Mouse (Mus musculus) kidney, postnatal 0 days (tissue): ENCODE measurements around the gene Ikzf3. TPM values are rescaled to one million over a fixed set of nuclear protein-coding genes. Genes with fewer than 3 reads are reported as not detected.

Experiments
- ATAC-seq: fragments of 200-750 bp; cut with Nextera tagmentation; replicated peaks from 2 replicates; pipeline ENCODE4 v1.8.0; 2017; ENCODE audit warnings: low read depth, moderate number of reproducible peaks, moderate TSS enrichment, moderate library complexity; ENCODE audit not compliant: low FRiP score
- DNase-seq: peaks from one replicate; pipeline ENCODE4 v3.0.0-alpha.2; 2016; ENCODE audit warnings: low spot score
- H3K27ac ChIP-seq: fragments of 300-500 bp; sonication (generic); 2 replicates; pipeline ENCODE4 v1.5.1; 2014; ENCODE audit warnings: mild to moderate bottlenecking
- H3K27me3 ChIP-seq: fragments of 300-500 bp; sonication (generic); 2 replicates; pipeline ENCODE4 v1.6.1; 2014; ENCODE audit warnings: low read length, mixed read lengths; ENCODE audit not compliant: insufficient read depth
- H3K36me3 ChIP-seq: fragments of 300-500 bp; sonication (generic); 2 replicates; pipeline ENCODE4 v1.6.1; 2014; ENCODE audit warnings: low read length, mixed read lengths; ENCODE audit not compliant: insufficient read depth
- H3K4me1 ChIP-seq: fragments of 300-500 bp; sonication (generic); replicated peaks from 2 replicates; pipeline ENCODE4 v1.6.1; 2014; ENCODE audit warnings: antibody characterized with exemption, low read length, mixed read lengths; ENCODE audit not compliant: insufficient read depth
- H3K4me2 ChIP-seq: fragments of 300-500 bp; sonication (generic); 2 replicates; pipeline ENCODE4 v1.6.1; 2014; ENCODE audit warnings: mild to moderate bottlenecking, low read length, moderate library complexity, mixed read lengths
- H3K4me3 ChIP-seq: fragments of 300-500 bp; sonication (generic); replicated peaks from 2 replicates; pipeline ENCODE4 v1.5.1; 2014; ENCODE audit warnings: low read depth, low read length
- H3K9ac ChIP-seq: fragments of 300-500 bp; sonication (generic); 2 replicates; pipeline ENCODE4 v1.6.1; 2014; ENCODE audit warnings: low read depth, low read length
- H3K9me3 ChIP-seq: fragments of 300-500 bp; sonication (generic); replicated peaks from 2 replicates; pipeline ENCODE4 v1.6.1; 2016; ENCODE audit warnings: low read length, inconsistent platforms, mixed read lengths
- CTCF ChIP-seq: IDR thresholded peaks from 2 replicates; pipeline ENCODE4 v1.5.1; 2016; ENCODE audit warnings: antibody characterized with exemption, low read depth, mild to moderate bottlenecking, moderate library complexity
- WGBS: fragments of 180-500 bp; shearing (Covaris S2); extraction: QIAGEN DNeasy Blood & Tissue Kit; methylation state at CpG from one replicate; pipeline ENCODE4 v1.1.7; 2014; 5-methylcytosine and 5-hydroxymethylcytosine counted together
- polyA plus RNA-seq: library from polyadenylated mRNA; unstranded; fragments of >200 nt; fragmentation: Nextera tagmentation; extraction: Ambion mirVana; gene quantifications from 2 replicates; pipeline ENCODE4 v1.2.1, GENCODE M21; 2015

Ikzf3 gene
- polyA plus RNA-seq, 1 experiment from 2014 or later, result 0.29 TPM

DNA sequence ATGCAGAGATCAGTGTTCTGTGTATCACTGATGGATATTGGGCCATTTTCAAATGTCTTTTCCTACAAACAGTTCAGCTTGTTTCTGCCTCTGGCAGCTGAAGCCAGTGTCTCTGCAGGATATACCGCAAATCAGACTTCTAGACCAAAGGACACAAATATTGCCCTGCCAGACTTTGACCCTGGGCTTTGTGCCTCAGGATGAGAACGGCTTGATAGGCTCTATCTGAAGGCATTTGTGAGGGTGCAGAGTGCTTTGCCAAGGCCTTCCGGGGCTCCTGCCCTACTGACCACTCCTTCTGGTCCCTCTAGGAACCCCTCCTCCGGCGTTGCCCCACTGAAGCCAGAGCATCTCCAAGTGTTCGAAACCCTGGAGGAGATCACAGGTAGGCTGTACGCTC lies 119.2 kb downstream of the Ikzf3 start:
- Histone ChIP-seq H3K27ac (no peak overlapping the region), H3K27me3 (no peaks in the 10 kb centered on the region), H3K4me3 (no peak overlapping the region), H3K4me2 (no peak overlapping the region), H3K4me1 (no peaks in the 10 kb centered on the region), H3K9me3 (no peaks in the 10 kb centered on the region), H3K36me3 (peaks cover 73% of the 10 kb centered on the region), H3K9ac (no peak overlapping the region)
- no peak for ATAC-seq
- no peak for TF ChIP-seq CTCF
- DNase-seq, result no peak
- WGBS, result 90% methylated on average over 7 of the region's 7 CpGs

DNA sequence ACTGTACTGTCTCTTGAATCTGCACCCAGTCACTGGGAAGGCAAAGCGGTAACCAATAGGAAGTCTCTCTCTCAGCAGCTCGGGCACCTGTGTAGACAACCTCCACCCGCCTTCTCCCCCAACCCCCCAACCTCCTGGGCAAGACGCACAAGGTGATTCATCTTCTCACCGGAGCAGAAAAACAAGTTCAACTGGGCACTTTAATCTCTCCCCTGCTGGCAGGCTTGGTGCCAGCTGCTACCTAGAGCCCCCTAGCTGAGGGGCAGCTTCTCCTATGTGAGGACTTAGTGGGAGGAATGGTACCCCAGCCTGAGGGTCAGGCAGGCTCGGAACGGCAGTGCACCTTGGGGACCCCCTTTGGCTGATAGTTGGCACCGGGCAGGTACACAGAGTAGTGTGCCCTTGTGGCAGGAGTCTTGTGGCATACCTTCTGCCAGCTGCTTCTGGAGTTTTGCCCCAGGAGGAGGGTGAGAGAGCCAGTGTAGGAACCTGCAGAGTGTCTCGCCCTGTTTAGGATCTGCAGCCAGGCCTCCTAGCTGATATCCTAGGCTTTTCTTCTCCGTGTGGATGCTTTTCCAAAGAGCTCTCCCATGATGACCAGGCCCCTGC lies 126.8 kb downstream of the Ikzf3 start:
- H3K4me2 ChIP-seq, result no peak overlapping the region
- H3K4me1 ChIP-seq, result peaks cover 15% of the 10 kb centered on the region
- no peaks in the 10 kb centered on the region for H3K27me3 ChIP-seq
- H3K9ac ChIP-seq, result 0 out of 2 replicates have a peak overlapping the region, but pooled peaks have one; percentile 35
- DNase-seq (no peak), ATAC-seq (no peak; the same call in 1 of the 2 replicates)
- no peak overlapping the region for H3K4me3 ChIP-seq
- peak overlapping the region; percentile 62; the same call in 1 of the 2 replicates for H3K27ac ChIP-seq
- no peaks in the 10 kb centered on the region for H3K9me3 ChIP-seq
- 73% methylated on average over 10 of the region's 10 CpGs for WGBS
- TF ChIP-seq CTCF, result peak; percentile 48
- H3K36me3 ChIP-seq, result peaks cover 20% of the 10 kb centered on the region

- peaks cover 22% of the 10 kb centered on the region for H3K4me1 ChIP-seq
- no peaks in the 10 kb centered on the region for H3K27me3 ChIP-seq
- DNase-seq, result no peak
- ATAC-seq, result no peak
- H3K4me3 ChIP-seq, result no peak overlapping the region
- 65% methylated on average over 6 of the region's 6 CpGs for WGBS
- no peak for TF ChIP-seq CTCF
- no peaks in the 10 kb centered on the region for H3K9me3 ChIP-seq
- no peak overlapping the region for H3K4me2 ChIP-seq
- peaks cover 16% of the 10 kb centered on the region for H3K36me3 ChIP-seq
- no peak overlapping the region for H3K9ac ChIP-seq
- H3K27ac ChIP-seq, result peak overlapping the region; percentile 36; the same call in 1 of the 2 replicates
Measured at GRCm38 (mm10) chr11:98418273-98418672, 127.6 kb downstream of the Ikzf3 start.

GRCm38 (mm10) chr11:98417074-98417473 lies 128.8 kb downstream of the Ikzf3 start:
- TF ChIP-seq CTCF, result no peak
- H3K9me3 ChIP-seq, result no peaks in the 10 kb centered on the region
- DNase-seq, result no peak
- H3K4me1 ChIP-seq, result peaks cover 22% of the 10 kb centered on the region
- H3K9ac ChIP-seq, result no peak overlapping the region
- H3K27ac ChIP-seq, result no peak overlapping the region
- H3K4me2 ChIP-seq, result no peak overlapping the region
- 81% methylated on average over 1 of the region's 1 CpGs for WGBS
- H3K4me3 ChIP-seq, result no peak overlapping the region
- no peak for ATAC-seq
- no peaks in the 10 kb centered on the region for H3K27me3 ChIP-seq
- peaks cover 5% of the 10 kb centered on the region; the same call in 1 of the 2 replicates for H3K36me3 ChIP-seq

Other genes with a start within 250 kb of the Ikzf3 start
- gene Neurod2, start 216.4 kb downstream of the Ikzf3 start, polyA plus RNA-seq, result not detected in 2 replicates
- gene Ppp1r1b, start 197.6 kb downstream of the Ikzf3 start, polyA plus RNA-seq, result 12.1 and 12.3 TPM in 2 replicates
- 42.4 and 42.8 TPM in 2 replicates for gene Stard3, start 187.7 kb downstream of the Ikzf3 start, polyA plus RNA-seq
- 1.8 and 2.1 TPM in 2 replicates for gene Tcap, start 162.2 kb downstream of the Ikzf3 start, polyA plus RNA-seq
- 3.5 and 3.7 TPM in 2 replicates for gene Pnmt, start 159.6 kb downstream of the Ikzf3 start, polyA plus RNA-seq
- 16.1 and 17.4 TPM in 2 replicates for gene Pgap3, start 145.5 kb downstream of the Ikzf3 start, polyA plus RNA-seq
- gene Erbb2, start 133.6 kb downstream of the Ikzf3 start, polyA plus RNA-seq, result 36.1 and 41.1 TPM in 2 replicates
- gene Mien1, start 107.0 kb downstream of the Ikzf3 start, polyA plus RNA-seq, result 155 and 158 TPM in 2 replicates
- 66.9 and 73.2 TPM in 2 replicates for gene Grb7, start 99.6 kb downstream of the Ikzf3 start, polyA plus RNA-seq
- 0.43 and 0.64 TPM in 2 replicates for gene Zpbp2, start 5.1 kb upstream of the Ikzf3 start, polyA plus RNA-seq
- 50.1 and 51.3 TPM in 2 replicates for gene Ormdl3, start 41.3 kb upstream of the Ikzf3 start, polyA plus RNA-seq
- not detected in 2 replicates for gene Lrrc3c, start 52.3 kb upstream of the Ikzf3 start, polyA plus RNA-seq
- 0.92 and 1.2 TPM in 2 replicates for gene Gm12355, start 79.6 kb upstream of the Ikzf3 start, polyA plus RNA-seq
- gene Gsdma3, start 80.3 kb upstream of the Ikzf3 start, polyA plus RNA-seq, result not detected in 2 replicates
- not detected in 2 replicates for gene Gsdma2, start 100.7 kb upstream of the Ikzf3 start, polyA plus RNA-seq
- gene Gsdma, start 118.3 kb upstream of the Ikzf3 start, polyA plus RNA-seq, result 0.21 TPM in 1 of 2 replicates, not detected in the other
- 234 and 259 TPM in 2 replicates for gene Psmd3, start 136.5 kb upstream of the Ikzf3 start, polyA plus RNA-seq
- 0.13 and 0.19 TPM in 2 replicates for gene Csf3, start 155.2 kb upstream of the Ikzf3 start, polyA plus RNA-seq
- gene Med24, start 183.4 kb upstream of the Ikzf3 start, polyA plus RNA-seq, result 38.3 and 41.2 TPM in 2 replicates
- gene Thra, start 194.6 kb upstream of the Ikzf3 start, polyA plus RNA-seq, result 26.1 TPM in 2 replicates
- gene Nr1d1, start 229.3 kb upstream of the Ikzf3 start, polyA plus RNA-seq, result 3.1 and 3.5 TPM in 2 replicates
- 17.8 and 19.3 TPM in 2 replicates for gene Msl1, start 249.5 kb upstream of the Ikzf3 start, polyA plus RNA-seq